Mouse (Mus musculus): Measurements from ENCODE around the gene Mfap2. TPM values are rescaled to one million over a fixed set of nuclear protein-coding genes. Genes with fewer than 3 reads are reported as not detected.

Gene Mfap2
- polyA plus RNA-seq, 1 experiment from 2014 or later = 721 TPM

- no peak overlapping the region for H3K4me3 ChIP-seq (ENCODE audit: low read depth, low read length)
- no peak overlapping the region for H3K27ac ChIP-seq (ENCODE audit: low read length)
- no peak for ATAC-seq (ENCODE audit: insufficient number of reproducible peaks, insufficient read depth, low FRiP score, low read depth)
- no peaks in the 10 kb centered on the region for H3K27me3 ChIP-seq (ENCODE audit: control insufficient read depth, insufficient read depth, low read length)
- H3K9me3 ChIP-seq (ENCODE audit: control insufficient read depth, low read depth, low read length) = no peaks in the 10 kb centered on the region
- peaks cover 7% of the 10 kb centered on the region; the same call in 1 of the 2 replicates for H3K4me1 ChIP-seq (ENCODE audit: control insufficient read depth, insufficient read depth, low read length)
- H3K36me3 ChIP-seq (ENCODE audit: control insufficient read depth, insufficient read depth, low read length) = peaks cover 30% of the 10 kb centered on the region
- H3K9ac ChIP-seq (replicated peaks; ENCODE audit: low read depth, low read length) = no peak overlapping the region
- WGBS = 84% methylated on average over 11 of the region's 11 CpGs
- H3K4me2 ChIP-seq (replicated peaks; ENCODE audit: low read depth, low read length) = no peak overlapping the region
These were observed 42.6 kb upstream of the Mfap2 start for GRCm38 (mm10) chr4:140967386-140968159.

- Histone ChIP-seq H3K4me2 (replicated peaks; ENCODE audit: low read depth, low read length) (no peak overlapping the region), H3K9ac (replicated peaks; ENCODE audit: low read depth, low read length) (no peak overlapping the region), H3K27me3 (ENCODE audit: control insufficient read depth, insufficient read depth, low read length) (no peaks in the 10 kb centered on the region), H3K9me3 (ENCODE audit: control insufficient read depth, low read depth, low read length) (no peaks in the 10 kb centered on the region), H3K4me1 (ENCODE audit: control insufficient read depth, insufficient read depth, low read length) (no peaks in the 10 kb centered on the region), H3K27ac (ENCODE audit: low read length) (no peak overlapping the region), H3K36me3 (ENCODE audit: control insufficient read depth, insufficient read depth, low read length) (peaks cover 57% of the 10 kb centered on the region), H3K4me3 (ENCODE audit: low read depth, low read length) (no peak overlapping the region)
- WGBS = 86% methylated on average over 13 of the region's 13 CpGs
- no peak for ATAC-seq (ENCODE audit: insufficient number of reproducible peaks, insufficient read depth, low FRiP score, low read depth)
These were observed 38.5 kb upstream of the Mfap2 start for GRCm38 (mm10) chr4:140971691-140972090.

GRCm38 (mm10) chr4:140974408-140974807 lies 35.8 kb upstream of the Mfap2 start:
- H3K36me3 ChIP-seq (ENCODE audit: control insufficient read depth, insufficient read depth, low read length) = peaks cover 61% of the 10 kb centered on the region
- 96% methylated on average over 6 of the region's 6 CpGs for WGBS
- H3K9me3 ChIP-seq (ENCODE audit: control insufficient read depth, low read depth, low read length) = no peaks in the 10 kb centered on the region
- no peak overlapping the region for H3K4me2 ChIP-seq (replicated peaks; ENCODE audit: low read depth, low read length)
- no peak for ATAC-seq (ENCODE audit: insufficient number of reproducible peaks, insufficient read depth, low FRiP score, low read depth)
- no peak overlapping the region for H3K27ac ChIP-seq (ENCODE audit: low read length)
- H3K9ac ChIP-seq (replicated peaks; ENCODE audit: low read depth, low read length) = no peak overlapping the region
- H3K4me1 ChIP-seq (ENCODE audit: control insufficient read depth, insufficient read depth, low read length) = peaks cover 6% of the 10 kb centered on the region; the same call in 1 of the 2 replicates
- H3K4me3 ChIP-seq (ENCODE audit: low read depth, low read length) = no peak overlapping the region
- H3K27me3 ChIP-seq (ENCODE audit: control insufficient read depth, insufficient read depth, low read length) = no peaks in the 10 kb centered on the region

GRCm38 (mm10) chr4:140975356-140975755 lies 34.9 kb upstream of the Mfap2 start:
- peaks cover 6% of the 10 kb centered on the region; the same call in 1 of the 2 replicates for H3K4me1 ChIP-seq (ENCODE audit: control insufficient read depth, insufficient read depth, low read length)
- 93% methylated on average over 7 of the region's 7 CpGs for WGBS
- H3K9me3 ChIP-seq (ENCODE audit: control insufficient read depth, low read depth, low read length) = no peaks in the 10 kb centered on the region
- ATAC-seq (ENCODE audit: insufficient number of reproducible peaks, insufficient read depth, low FRiP score, low read depth) = no peak
- no peaks in the 10 kb centered on the region for H3K27me3 ChIP-seq (ENCODE audit: control insufficient read depth, insufficient read depth, low read length)
- no peak overlapping the region for H3K9ac ChIP-seq (replicated peaks; ENCODE audit: low read depth, low read length)
- no peak overlapping the region for H3K4me2 ChIP-seq (replicated peaks; ENCODE audit: low read depth, low read length)
- no peak overlapping the region for H3K27ac ChIP-seq (ENCODE audit: low read length)
- H3K4me3 ChIP-seq (ENCODE audit: low read depth, low read length) = no peak overlapping the region
- peaks cover 61% of the 10 kb centered on the region for H3K36me3 ChIP-seq (ENCODE audit: control insufficient read depth, insufficient read depth, low read length)

- peaks cover 44% of the 10 kb centered on the region for H3K36me3 ChIP-seq (ENCODE audit: control insufficient read depth, insufficient read depth, low read length)
- no peaks in the 10 kb centered on the region for H3K9me3 ChIP-seq (ENCODE audit: control insufficient read depth, low read depth, low read length)
- H3K4me1 ChIP-seq (ENCODE audit: control insufficient read depth, insufficient read depth, low read length) = peaks cover 6% of the 10 kb centered on the region; the same call in 1 of the 2 replicates
- no peak overlapping the region for H3K4me2 ChIP-seq (replicated peaks; ENCODE audit: low read depth, low read length)
- H3K4me3 ChIP-seq (ENCODE audit: low read depth, low read length) = no peak overlapping the region
- ATAC-seq (ENCODE audit: insufficient number of reproducible peaks, insufficient read depth, low FRiP score, low read depth) = no peak
- no peak overlapping the region for H3K9ac ChIP-seq (replicated peaks; ENCODE audit: low read depth, low read length)
- peak overlapping the region; percentile 10; the same call in 1 of the 2 replicates for H3K27ac ChIP-seq (ENCODE audit: low read length)
- H3K27me3 ChIP-seq (ENCODE audit: control insufficient read depth, insufficient read depth, low read length) = no peaks in the 10 kb centered on the region
- WGBS = 74% methylated on average over 10 of the region's 10 CpGs
These were observed 32.9 kb upstream of the Mfap2 start for GRCm38 (mm10) chr4:140977278-140977677.

- Histone ChIP-seq H3K27me3 (ENCODE audit: control insufficient read depth, insufficient read depth, low read length) (no peaks in the 10 kb centered on the region), H3K9ac (replicated peaks; ENCODE audit: low read depth, low read length) (no peak overlapping the region), H3K27ac (ENCODE audit: low read length) (peak overlapping the region; percentile 10; the same call in 1 of the 2 replicates), H3K4me3 (ENCODE audit: low read depth, low read length) (no peak overlapping the region), H3K36me3 (ENCODE audit: control insufficient read depth, insufficient read depth, low read length) (peaks cover 36% of the 10 kb centered on the region), H3K9me3 (ENCODE audit: control insufficient read depth, low read depth, low read length) (no peaks in the 10 kb centered on the region), H3K4me1 (ENCODE audit: control insufficient read depth, insufficient read depth, low read length) (peaks cover 6% of the 10 kb centered on the region; the same call in 1 of the 2 replicates), H3K4me2 (replicated peaks; ENCODE audit: low read depth, low read length) (no peak overlapping the region)
- peak; percentile 71 for ATAC-seq (ENCODE audit: insufficient number of reproducible peaks, insufficient read depth, low FRiP score, low read depth)
- 81% methylated on average over 14 of the region's 14 CpGs for WGBS
These were observed 32.1 kb upstream of the Mfap2 start for GRCm38 (mm10) chr4:140977886-140978692.

- H3K27me3 ChIP-seq (ENCODE audit: control insufficient read depth, insufficient read depth, low read length) = no peaks in the 10 kb centered on the region
- H3K4me1 ChIP-seq (ENCODE audit: control insufficient read depth, insufficient read depth, low read length) = peaks cover 6% of the 10 kb centered on the region; the same call in 1 of the 2 replicates
- H3K4me2 ChIP-seq (replicated peaks; ENCODE audit: low read depth, low read length) = no peak overlapping the region
- ATAC-seq (ENCODE audit: insufficient number of reproducible peaks, insufficient read depth, low FRiP score, low read depth) = no peak
- H3K4me3 ChIP-seq (ENCODE audit: low read depth, low read length) = no peak overlapping the region
- 90% methylated on average over 2 of the region's 2 CpGs for WGBS
- H3K36me3 ChIP-seq (ENCODE audit: control insufficient read depth, insufficient read depth, low read length) = peaks cover 13% of the 10 kb centered on the region
- no peaks in the 10 kb centered on the region for H3K9me3 ChIP-seq (ENCODE audit: control insufficient read depth, low read depth, low read length)
- no peak overlapping the region for H3K27ac ChIP-seq (ENCODE audit: low read length)
- no peak overlapping the region for H3K9ac ChIP-seq (replicated peaks; ENCODE audit: low read depth, low read length)
These were observed 28.6 kb upstream of the Mfap2 start for GRCm38 (mm10) chr4:140981605-140982004.

GRCm38 (mm10) chr4:140982808-140983207 lies 27.4 kb upstream of the Mfap2 start:
- Histone ChIP-seq H3K4me1 (ENCODE audit: control insufficient read depth, insufficient read depth, low read length) (peaks cover 6% of the 10 kb centered on the region; the same call in 1 of the 2 replicates), H3K9me3 (ENCODE audit: control insufficient read depth, low read depth, low read length) (no peaks in the 10 kb centered on the region), H3K9ac (replicated peaks; ENCODE audit: low read depth, low read length) (no peak overlapping the region), H3K4me3 (ENCODE audit: low read depth, low read length) (no peak overlapping the region), H3K4me2 (replicated peaks; ENCODE audit: low read depth, low read length) (no peak overlapping the region), H3K36me3 (ENCODE audit: control insufficient read depth, insufficient read depth, low read length) (peaks cover 13% of the 10 kb centered on the region), H3K27ac (ENCODE audit: low read length) (peak overlapping the region; percentile 66; the same call in 1 of the 2 replicates), H3K27me3 (ENCODE audit: control insufficient read depth, insufficient read depth, low read length) (no peaks in the 10 kb centered on the region)
- no peak for ATAC-seq (ENCODE audit: insufficient number of reproducible peaks, insufficient read depth, low FRiP score, low read depth)
- whole genome bisulfite sequencing = 46% methylated on average over 4 of the region's 4 CpGs
